Mouse (Mus musculus) hematopoietic multipotent progenitor cell, adult 10-12 weeks (in vitro differentiated cells): ENCODE results near the gene Cts3. TPM values are rescaled to one million over a fixed set of nuclear protein-coding genes. Genes with fewer than 3 reads are reported as not detected.

Experiments used
- polyA plus RNA-seq: library from polyadenylated mRNA; stranded (reverse); fragments of >175 nt; gene quantifications from 2 replicates; pipeline ENCODE4 v1.2.3, GENCODE M21; 2012; ENCODE audit warnings: low replicate concordance

The Cts3 gene
- not detected in 2 replicates for polyA plus RNA-seq

DNA sequence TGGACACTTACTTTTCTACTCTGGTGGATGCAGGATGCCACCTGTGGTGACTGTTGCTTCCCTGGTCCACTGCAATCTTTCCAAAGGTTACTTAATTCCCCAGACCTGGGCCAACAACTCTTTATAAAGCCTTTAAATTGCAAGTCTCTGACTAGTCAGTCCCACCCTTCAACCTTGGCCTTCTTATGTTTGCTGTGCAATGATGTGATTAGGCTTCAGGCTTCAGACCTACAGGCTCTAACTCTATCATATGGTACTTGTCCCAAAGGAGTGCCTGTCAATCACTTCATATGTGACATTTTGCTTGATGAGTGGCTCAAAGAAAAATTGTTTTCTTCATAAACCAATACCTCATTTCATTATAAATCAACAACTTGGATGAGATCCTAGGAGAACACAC is at the start of gene Cts3:
Gene Cts3, minus strand, starts transcription at position 101 of the 400 bp plus-strand sequence.

DNA sequence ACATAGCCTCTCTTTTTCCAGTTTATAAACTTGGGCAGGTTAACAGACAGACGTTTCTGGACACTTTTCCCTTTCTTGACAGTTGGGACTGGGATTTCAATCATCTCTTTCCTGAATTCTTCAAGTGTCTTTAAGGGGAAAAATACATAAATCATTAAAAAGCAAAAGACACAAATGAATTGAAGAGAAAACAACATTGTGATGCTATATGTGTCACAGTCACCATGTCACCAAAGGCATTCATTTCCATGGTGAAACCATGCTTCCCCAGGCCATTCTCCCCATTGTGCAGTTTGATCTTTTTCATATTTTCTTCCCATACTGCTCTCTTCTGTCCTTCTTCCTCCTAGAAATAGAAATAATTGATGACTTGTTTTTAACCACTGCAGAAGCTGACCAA is 1.9 kb downstream of the Cts3 start, which contains the start of gene Gm49352:
Gene Gm49352, minus strand, starts transcription at position 101 of the 400 bp plus-strand sequence.

DNA sequence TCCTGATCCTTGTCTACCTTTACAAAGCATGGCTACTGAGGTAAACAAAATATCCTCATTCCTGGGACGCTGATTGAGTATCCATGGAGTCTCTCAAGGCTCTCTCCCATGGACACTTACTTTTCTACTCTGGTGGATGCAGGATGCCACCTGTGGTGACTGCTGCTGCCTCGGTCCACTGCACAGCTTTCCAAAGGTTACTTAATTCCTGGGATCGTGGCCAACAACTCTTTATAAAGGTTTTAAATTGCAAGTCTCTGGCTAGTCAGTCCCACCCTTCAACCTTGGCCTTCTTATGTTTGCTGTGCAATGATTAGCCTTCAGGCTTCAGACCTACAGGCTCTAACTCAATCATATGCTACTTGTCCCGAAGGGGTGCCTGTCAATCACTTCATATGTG is 28.3 kb downstream of the Cts3 start, which contains the start of gene Ctsm:
Gene Ctsm, minus strand, starts transcription at position 209 of the 400 bp plus-strand sequence.

Other genes with a start within 250 kb of the Cts3 start
- not detected in 2 replicates for gene Cts7, start 211.9 kb downstream of the Cts3 start, polyA plus RNA-seq
- gene Ctsm, start 28.3 kb downstream of the Cts3 start, polyA plus RNA-seq, result not detected in 2 replicates
- not detected in 2 replicates for gene Gm49352, start 2.0 kb downstream of the Cts3 start, polyA plus RNA-seq